Mouse (Mus musculus): ENCODE results near the gene Acbd3. TPM values are rescaled to one million over a fixed set of nuclear protein-coding genes. Genes with fewer than 3 reads are reported as not detected.
A peak's percentile ranks its signal among the peaks of the same experiment; 100 is the strongest.

The Acbd3 gene
- polyA plus RNA-seq, 1 experiment, result 44.8 TPM

- TF ChIP-seq CTCF (IDR thresholded peaks at IDR 0.05; ENCODE audit: low read depth, low read length) (no peak), EP300 (IDR thresholded peaks at IDR 0.05; ENCODE audit: insufficient read depth, low read depth, low read length) (no peak), POLR2A (IDR thresholded peaks at IDR 0.05; ENCODE audit: insufficient read depth, low read length) (no peak)
- no peaks in the 10 kb centered on the region for H3K27me3 ChIP-seq (ENCODE audit: control insufficient read depth, insufficient read depth, low read length, poor library complexity, severe bottlenecking)
- no peaks in the 10 kb centered on the region for H3K9me3 ChIP-seq (replicated peaks; ENCODE audit: control insufficient read depth, insufficient read depth, low read length, poor library complexity, severe bottlenecking)
- no peaks in the 10 kb centered on the region for H3K36me3 ChIP-seq (ENCODE audit: control insufficient read depth, insufficient read depth, low read length, poor library complexity, severe bottlenecking)
- no peak overlapping the region for H3K9ac ChIP-seq (ENCODE audit: low read depth, poor library complexity, severe bottlenecking)
- no peak overlapping the region for H3K4me3 ChIP-seq (ENCODE audit: low read depth, low read length)
- no peaks in the 10 kb centered on the region for H3K4me1 ChIP-seq (ENCODE audit: control insufficient read depth, insufficient read depth, low read length)
- no peak overlapping the region for H3K27ac ChIP-seq (ENCODE audit: insufficient read depth, low read length)
Measured at GRCm38 (mm10) chr1:180723701-180724238, 2.1 kb upstream of the Acbd3 start.

- Histone ChIP-seq H3K27me3 (ENCODE audit: control insufficient read depth, insufficient read depth, low read length, poor library complexity, severe bottlenecking) (no peaks in the 10 kb centered on the region), H3K36me3 (ENCODE audit: control insufficient read depth, insufficient read depth, low read length, poor library complexity, severe bottlenecking) (no peaks in the 10 kb centered on the region), H3K9ac (ENCODE audit: low read depth, poor library complexity, severe bottlenecking) (peak overlapping the region; percentile 91), H3K4me1 (ENCODE audit: control insufficient read depth, insufficient read depth, low read length) (no peaks in the 10 kb centered on the region), H3K9me3 (replicated peaks; ENCODE audit: control insufficient read depth, insufficient read depth, low read length, poor library complexity, severe bottlenecking) (no peaks in the 10 kb centered on the region), H3K27ac (ENCODE audit: insufficient read depth, low read length) (no peak overlapping the region), H3K4me3 (ENCODE audit: low read depth, low read length) (peak overlapping the region; percentile 94)
- TF ChIP-seq CTCF (IDR thresholded peaks at IDR 0.05; ENCODE audit: low read depth, low read length) (no peak), EP300 (IDR thresholded peaks at IDR 0.05; ENCODE audit: insufficient read depth, low read depth, low read length) (no peak), POLR2A (IDR thresholded peaks at IDR 0.05; ENCODE audit: insufficient read depth, low read length) (no peak)
Measured at GRCm38 (mm10) chr1:180726183-180726582, 340 bp downstream of the Acbd3 start.

- Histone ChIP-seq H3K27me3 (ENCODE audit: control insufficient read depth, insufficient read depth, low read length, poor library complexity, severe bottlenecking) (no peaks in the 10 kb centered on the region), H3K9ac (ENCODE audit: low read depth, poor library complexity, severe bottlenecking) (no peak overlapping the region), H3K9me3 (replicated peaks; ENCODE audit: control insufficient read depth, insufficient read depth, low read length, poor library complexity, severe bottlenecking) (no peaks in the 10 kb centered on the region), H3K36me3 (ENCODE audit: control insufficient read depth, insufficient read depth, low read length, poor library complexity, severe bottlenecking) (peaks cover 5% of the 10 kb centered on the region; the same call in 1 of the 2 replicates), H3K4me3 (ENCODE audit: low read depth, low read length) (no peak overlapping the region), H3K4me1 (ENCODE audit: control insufficient read depth, insufficient read depth, low read length) (no peaks in the 10 kb centered on the region), H3K27ac (ENCODE audit: insufficient read depth, low read length) (no peak overlapping the region)
- TF ChIP-seq EP300 (IDR thresholded peaks at IDR 0.05; ENCODE audit: insufficient read depth, low read depth, low read length), result no peak
Measured at GRCm38 (mm10) chr1:180729231-180729630, 3.4 kb downstream of the Acbd3 start.

- H3K27me3 ChIP-seq (ENCODE audit: control insufficient read depth, insufficient read depth, low read length, poor library complexity, severe bottlenecking), result no peaks in the 10 kb centered on the region
- TF ChIP-seq CTCF (IDR thresholded peaks at IDR 0.05; ENCODE audit: low read depth, low read length) (no peak), POLR2A (IDR thresholded peaks at IDR 0.05; ENCODE audit: insufficient read depth, low read length) (no peak), EP300 (IDR thresholded peaks at IDR 0.05; ENCODE audit: insufficient read depth, low read depth, low read length) (no peak)
- H3K4me1 ChIP-seq (ENCODE audit: control insufficient read depth, insufficient read depth, low read length), result no peaks in the 10 kb centered on the region
- no peak overlapping the region for H3K27ac ChIP-seq (ENCODE audit: insufficient read depth, low read length)
- no peak overlapping the region for H3K9ac ChIP-seq (ENCODE audit: low read depth, poor library complexity, severe bottlenecking)
- no peak overlapping the region for H3K4me3 ChIP-seq (ENCODE audit: low read depth, low read length)
- H3K9me3 ChIP-seq (replicated peaks; ENCODE audit: control insufficient read depth, insufficient read depth, low read length, poor library complexity, severe bottlenecking), result no peaks in the 10 kb centered on the region
- peaks cover 39% of the 10 kb centered on the region for H3K36me3 ChIP-seq (ENCODE audit: control insufficient read depth, insufficient read depth, low read length, poor library complexity, severe bottlenecking)
Measured at GRCm38 (mm10) chr1:180747827-180748226, 22.0 kb downstream of the Acbd3 start.

GRCm38 (mm10) chr1:180752115-180752514 lies 26.3 kb downstream of the Acbd3 start:
- Histone ChIP-seq H3K9ac (ENCODE audit: low read depth, poor library complexity, severe bottlenecking) (no peak overlapping the region), H3K27me3 (ENCODE audit: control insufficient read depth, insufficient read depth, low read length, poor library complexity, severe bottlenecking) (no peaks in the 10 kb centered on the region), H3K9me3 (replicated peaks; ENCODE audit: control insufficient read depth, insufficient read depth, low read length, poor library complexity, severe bottlenecking) (no peaks in the 10 kb centered on the region), H3K36me3 (ENCODE audit: control insufficient read depth, insufficient read depth, low read length, poor library complexity, severe bottlenecking) (peaks cover 23% of the 10 kb centered on the region), H3K4me3 (ENCODE audit: low read depth, low read length) (no peak overlapping the region), H3K27ac (ENCODE audit: insufficient read depth, low read length) (no peak overlapping the region), H3K4me1 (ENCODE audit: control insufficient read depth, insufficient read depth, low read length) (no peaks in the 10 kb centered on the region)
- no peak for TF ChIP-seq EP300 (IDR thresholded peaks at IDR 0.05; ENCODE audit: insufficient read depth, low read depth, low read length)
- no peak for TF ChIP-seq CTCF (IDR thresholded peaks at IDR 0.05; ENCODE audit: low read depth, low read length)
- TF ChIP-seq POLR2A (IDR thresholded peaks at IDR 0.05; ENCODE audit: insufficient read depth, low read length), result no peak

GRCm38 (mm10) chr1:180754376-180754775 lies 28.5 kb downstream of the Acbd3 start:
- peaks cover 13% of the 10 kb centered on the region for H3K36me3 ChIP-seq (ENCODE audit: control insufficient read depth, insufficient read depth, low read length, poor library complexity, severe bottlenecking)
- H3K27ac ChIP-seq (ENCODE audit: insufficient read depth, low read length), result no peak overlapping the region
- H3K4me3 ChIP-seq (ENCODE audit: low read depth, low read length), result no peak overlapping the region
- TF ChIP-seq EP300 (IDR thresholded peaks at IDR 0.05; ENCODE audit: insufficient read depth, low read depth, low read length) (no peak), CTCF (IDR thresholded peaks at IDR 0.05; ENCODE audit: low read depth, low read length) (no peak), POLR2A (IDR thresholded peaks at IDR 0.05; ENCODE audit: insufficient read depth, low read length) (no peak)
- no peaks in the 10 kb centered on the region for H3K27me3 ChIP-seq (ENCODE audit: control insufficient read depth, insufficient read depth, low read length, poor library complexity, severe bottlenecking)
- H3K9me3 ChIP-seq (replicated peaks; ENCODE audit: control insufficient read depth, insufficient read depth, low read length, poor library complexity, severe bottlenecking), result no peaks in the 10 kb centered on the region
- H3K9ac ChIP-seq (ENCODE audit: low read depth, poor library complexity, severe bottlenecking), result no peak overlapping the region
- H3K4me1 ChIP-seq (ENCODE audit: control insufficient read depth, insufficient read depth, low read length), result no peaks in the 10 kb centered on the region

Measured in ES-Bruce4 (cell line).